Mouse (Mus musculus): ENCODE data around the gene Bco2. TPM values are rescaled to one million over a fixed set of nuclear protein-coding genes. Genes with fewer than 3 reads are reported as not detected.

Bco2 gene
- total RNA-seq, 1 experiment from 2014 or later = 4.8 TPM

DNA sequence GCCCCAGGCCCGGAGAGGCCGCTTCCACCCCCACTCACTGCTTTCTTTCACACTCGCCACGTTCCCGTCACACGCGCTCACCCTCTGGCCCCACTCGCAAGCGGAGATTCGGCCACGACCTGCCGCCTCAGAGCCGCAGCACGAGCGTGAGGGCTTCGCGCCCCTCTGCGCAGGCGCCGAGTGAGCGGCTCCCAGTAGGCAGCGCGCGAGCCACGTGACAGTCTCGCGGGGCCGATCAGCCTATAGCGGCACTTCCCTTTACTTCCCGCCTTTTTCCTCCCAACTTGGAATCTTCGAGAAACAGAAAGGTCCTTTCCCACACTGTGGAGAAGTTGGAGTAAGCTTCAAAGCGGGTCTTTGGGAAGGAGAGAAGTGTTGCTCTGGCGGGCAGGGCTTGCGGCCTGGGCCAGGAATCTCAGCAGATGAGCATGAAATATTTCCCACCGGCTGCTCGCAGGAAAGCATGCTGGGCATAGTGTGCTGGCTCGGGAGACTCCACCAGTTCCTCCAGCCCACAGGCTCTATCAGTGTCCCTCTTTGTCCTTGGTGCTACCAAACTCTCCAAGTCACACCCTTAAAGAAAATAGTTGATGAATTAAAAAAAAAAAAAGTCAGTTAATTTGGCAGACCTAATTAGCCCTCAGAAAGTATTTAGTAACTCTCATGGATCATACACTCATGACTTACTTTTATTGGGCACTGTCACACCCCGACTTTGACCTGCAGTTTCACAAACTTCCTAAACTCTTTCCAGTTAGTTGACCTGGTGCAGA lies 6.3 kb upstream of the Bco2 start, which contains the start of gene Tex12:
Gene Tex12 (minus strand): TSS at position 181 of the 773 bp plus-strand sequence.
- no peak for DNase-seq

DNA sequence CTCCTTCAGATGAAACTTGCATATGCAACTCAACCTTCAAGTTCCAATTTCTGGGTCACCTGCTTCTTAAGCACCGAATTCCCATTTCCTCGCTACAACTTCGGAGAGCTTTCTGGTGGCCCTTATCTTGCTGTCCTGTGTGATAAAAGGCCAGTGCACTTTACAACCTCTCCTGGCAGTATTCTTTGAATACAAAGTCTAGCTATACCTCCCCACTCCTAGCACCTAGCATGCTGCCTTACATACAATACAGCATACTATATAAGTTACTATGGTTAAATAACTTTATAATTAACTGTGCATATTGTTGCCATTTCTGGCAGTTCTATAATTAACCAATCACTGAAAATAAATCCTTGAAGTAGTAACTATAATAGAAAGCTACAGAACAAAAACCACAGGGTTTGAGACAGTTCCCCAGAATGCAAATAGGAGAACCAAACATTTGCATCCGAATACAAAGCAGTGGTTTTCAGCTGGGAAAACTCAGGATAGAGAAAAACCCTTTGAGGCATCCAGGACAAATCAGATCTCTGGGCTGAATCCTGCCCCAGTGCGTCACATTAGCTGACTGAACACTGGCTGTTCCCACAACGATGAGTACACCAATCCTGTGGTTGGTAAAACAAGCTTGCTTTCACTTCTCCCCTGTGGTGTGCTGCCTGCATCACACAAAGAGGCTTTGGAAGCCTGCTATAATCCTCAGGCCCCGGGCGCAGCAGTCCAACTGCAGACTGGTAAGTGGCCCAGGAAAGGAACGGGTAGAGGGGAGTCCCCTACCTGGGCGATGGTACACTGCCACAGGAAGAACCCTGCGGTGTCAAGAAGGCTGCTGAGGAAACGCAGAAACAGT lies 514 bp downstream of the Bco2 start, which contains the start of gene Il18:
Gene Il18 (plus strand): TSS at position 587 of the 853 bp plus-strand sequence.
- DNase-seq = no peak

DNA sequence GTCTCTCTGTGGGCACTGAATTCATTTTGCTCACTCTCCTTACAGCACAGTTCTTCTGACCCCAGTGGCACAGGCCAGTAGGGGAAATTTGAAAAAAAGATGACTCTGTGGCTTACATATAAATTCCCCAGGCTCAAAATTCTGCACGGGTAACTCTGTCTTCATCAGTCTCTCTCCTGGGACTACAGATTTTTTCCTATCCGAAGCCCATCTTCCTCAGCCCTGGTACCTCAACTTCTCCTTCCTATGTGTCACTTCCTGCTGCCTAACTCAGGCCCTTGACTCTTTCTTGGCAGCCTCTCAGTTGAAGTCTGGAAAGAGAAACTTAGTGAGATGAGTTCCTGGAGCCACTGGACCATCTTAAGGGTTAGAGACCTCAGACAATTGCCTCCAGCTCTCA lies 1.4 kb downstream of the Bco2 start:
- DNase-seq = no peak

DNA sequence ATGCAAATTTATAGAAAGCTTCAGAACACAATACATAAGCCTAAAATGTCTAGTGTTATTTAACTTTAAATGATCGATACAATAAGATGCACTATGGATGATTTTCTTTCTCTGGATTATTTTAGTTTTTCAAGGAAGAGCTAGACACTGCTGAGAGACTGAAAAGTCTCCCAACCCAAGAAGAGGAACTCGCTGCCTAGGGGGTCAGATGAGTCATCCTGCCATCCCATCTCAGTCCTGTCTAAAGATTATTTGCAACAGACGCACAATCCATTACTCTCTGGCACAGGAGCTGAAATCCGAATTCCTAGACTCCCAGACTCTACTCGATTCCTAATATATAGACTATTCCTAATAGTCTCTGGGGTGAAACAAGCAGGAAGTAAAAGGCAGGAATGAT lies 2.8 kb downstream of the Bco2 start:
- DNase-seq = no peak

DNA sequence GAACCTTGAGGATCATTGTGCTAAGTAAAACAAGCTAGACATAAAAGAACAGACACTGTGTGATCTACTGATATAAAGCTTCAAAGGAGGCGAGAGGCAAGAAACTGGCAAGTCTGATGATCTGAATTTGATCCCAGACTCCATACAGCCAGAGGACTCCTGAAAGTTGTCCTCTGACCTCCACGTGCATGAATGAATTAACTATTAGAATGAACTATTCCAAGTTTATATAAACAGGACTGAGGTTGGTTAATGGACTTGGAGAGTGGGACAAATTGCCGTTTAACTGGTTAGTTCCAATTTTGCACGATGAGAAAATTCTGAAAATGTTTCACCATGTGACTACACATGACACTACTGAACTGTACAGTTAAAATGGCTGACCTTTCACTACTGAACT lies 6.0 kb downstream of the Bco2 start:
- no peak for DNase-seq

DNA sequence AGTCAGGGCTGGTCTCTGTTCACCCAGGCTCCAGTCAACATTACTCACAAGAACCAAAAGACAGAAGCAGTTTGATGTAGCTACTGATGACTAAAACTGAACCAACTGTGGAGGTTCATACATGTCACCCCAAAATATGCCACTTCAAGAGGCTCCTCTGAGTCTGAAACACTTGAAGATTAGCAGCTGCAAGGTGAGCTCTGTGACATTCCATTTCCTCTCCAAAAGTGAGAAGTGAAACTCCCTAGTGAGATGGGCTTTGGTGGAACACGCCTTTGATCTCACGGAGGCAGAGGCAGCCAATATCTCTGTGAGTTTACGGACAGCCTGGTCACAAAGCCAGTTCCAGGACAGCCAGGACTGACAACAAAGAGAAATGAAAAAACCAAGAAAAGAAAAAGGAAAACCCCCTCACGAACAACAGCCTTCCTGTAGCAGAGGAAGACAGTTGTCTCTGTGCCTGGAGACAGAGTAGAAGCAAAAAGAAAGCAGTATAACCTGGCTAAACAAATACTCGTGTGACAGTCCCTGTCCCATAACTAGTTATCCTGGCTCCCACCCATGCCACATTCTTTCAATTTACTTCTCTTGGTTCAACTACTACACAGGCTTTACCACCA lies 7.0 kb downstream of the Bco2 start:
- DNase-seq = no peak

DNA sequence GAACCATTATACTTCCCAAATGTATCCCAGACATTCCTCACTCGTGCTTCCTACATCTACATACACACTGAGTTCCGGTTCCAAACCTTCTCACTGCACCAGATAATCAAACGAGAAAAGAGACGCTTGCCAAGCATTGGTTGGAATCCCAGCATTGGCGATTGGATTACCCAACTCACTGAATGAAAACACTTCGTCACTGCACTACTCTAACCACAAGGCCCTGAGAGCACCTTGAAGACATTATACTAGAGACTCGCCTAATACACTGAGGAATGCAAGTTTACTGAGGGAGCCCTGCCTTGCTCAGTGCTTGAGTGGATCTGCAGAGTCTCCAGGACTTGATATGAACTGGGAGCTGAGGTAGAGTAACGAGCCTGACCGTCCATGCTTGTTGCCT lies 12.6 kb downstream of the Bco2 start:
- no peak for DNase-seq

DNA sequence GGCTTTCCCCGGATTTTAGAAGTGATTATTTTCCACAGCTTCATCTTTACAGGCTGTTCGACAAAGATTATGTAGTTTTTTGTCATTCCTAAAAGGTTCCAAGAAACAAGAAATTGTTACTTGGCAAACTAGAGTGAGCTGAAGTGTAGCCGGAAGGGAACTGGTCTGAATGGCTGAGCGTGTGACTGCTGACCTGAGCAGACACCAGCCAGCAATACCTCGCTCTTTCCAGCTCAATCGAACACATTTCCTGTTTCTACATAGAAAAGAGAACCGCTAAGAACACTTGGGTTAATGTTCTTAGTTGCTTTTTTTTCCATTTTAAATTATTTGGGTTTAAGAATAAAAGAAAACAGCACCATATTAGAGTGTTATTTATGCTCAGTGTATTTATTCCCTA lies 14.8 kb downstream of the Bco2 start:
- no peak for DNase-seq

DNA sequence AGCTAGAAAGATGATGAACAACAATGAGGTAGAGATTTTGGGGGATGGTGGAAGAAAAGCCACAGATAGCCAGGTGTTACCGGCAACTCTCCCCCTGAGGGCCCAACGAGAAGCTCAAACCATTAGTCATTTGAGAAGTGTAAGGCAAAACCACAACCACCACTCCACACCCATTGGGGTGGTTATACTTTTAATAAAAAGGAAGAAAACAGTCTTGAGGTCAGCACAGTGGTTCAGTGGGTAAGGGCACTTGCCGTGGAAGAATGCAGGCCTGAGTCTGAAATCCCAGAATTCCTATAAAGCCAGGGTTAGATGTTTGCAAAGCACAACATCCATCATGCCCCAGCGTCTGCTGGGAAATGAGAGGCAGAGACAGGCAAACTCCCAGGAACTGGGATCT lies 17.7 kb downstream of the Bco2 start:
- DNase-seq = no peak

DNA sequence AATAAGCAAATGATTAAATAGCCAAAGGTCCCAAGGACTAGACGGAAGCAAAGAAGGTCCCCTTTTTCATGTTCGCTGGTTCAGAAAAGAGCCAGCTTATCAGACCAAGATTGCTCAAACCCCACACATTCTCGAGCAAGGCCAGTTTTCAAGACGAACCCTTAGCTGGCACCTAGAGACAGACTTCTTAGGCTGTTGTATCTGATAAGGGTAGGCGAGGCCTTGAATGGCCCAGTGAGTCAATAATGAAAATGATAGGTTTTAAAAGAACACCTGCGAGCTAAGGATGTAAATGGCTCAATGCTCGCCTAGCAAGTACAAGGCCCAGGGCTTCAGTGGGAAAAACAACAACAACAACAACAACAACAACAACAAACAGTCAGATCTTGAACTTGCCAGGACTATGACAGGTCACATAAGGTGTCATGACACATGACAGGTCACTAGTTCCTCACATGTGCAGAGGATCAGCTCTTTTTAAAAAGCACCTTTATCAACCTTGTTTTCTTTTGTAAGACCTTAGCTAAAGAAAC lies 18.3 kb downstream of the Bco2 start:
- DNase-seq = no peak

DNA sequence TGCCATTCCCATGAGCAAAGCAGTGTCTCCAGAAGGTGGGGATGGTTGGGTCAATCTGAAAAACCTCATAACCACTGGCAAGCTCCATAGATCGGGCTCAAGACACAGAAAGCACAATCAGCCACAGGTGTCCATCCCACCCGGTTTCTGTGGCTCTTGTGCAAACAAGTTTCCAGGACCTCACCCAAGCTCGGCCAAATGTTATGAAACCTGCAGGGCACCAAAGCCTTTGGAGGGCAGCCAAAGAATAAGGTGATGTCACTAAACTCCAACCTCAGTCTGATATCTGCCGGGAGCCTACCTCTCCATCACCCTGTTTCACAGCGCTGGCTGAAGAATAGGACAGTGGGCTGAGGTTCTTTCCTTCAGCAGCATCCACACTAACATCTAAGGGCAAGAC lies 19.1 kb downstream of the Bco2 start:
- DNase-seq = no peak

DNA sequence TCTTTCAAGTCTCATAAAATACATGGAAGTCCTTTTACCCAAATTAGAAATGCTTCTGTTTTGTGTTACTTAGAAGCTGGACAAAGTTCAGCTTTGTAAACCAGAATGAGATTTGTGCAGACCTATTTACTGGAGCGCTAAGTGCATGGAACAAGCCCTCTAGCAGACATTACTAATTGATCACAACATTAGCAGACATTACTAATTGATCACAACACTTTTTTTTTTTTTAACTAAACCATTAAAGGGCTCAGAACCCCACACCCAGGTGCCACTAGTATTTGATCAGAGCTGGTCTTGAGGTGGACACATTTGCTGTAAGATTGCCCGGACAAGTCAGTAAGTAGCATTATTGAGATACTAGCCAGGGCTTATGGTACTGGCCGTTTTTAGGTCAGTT lies 21.2 kb downstream of the Bco2 start:
- no peak for DNase-seq

DNA sequence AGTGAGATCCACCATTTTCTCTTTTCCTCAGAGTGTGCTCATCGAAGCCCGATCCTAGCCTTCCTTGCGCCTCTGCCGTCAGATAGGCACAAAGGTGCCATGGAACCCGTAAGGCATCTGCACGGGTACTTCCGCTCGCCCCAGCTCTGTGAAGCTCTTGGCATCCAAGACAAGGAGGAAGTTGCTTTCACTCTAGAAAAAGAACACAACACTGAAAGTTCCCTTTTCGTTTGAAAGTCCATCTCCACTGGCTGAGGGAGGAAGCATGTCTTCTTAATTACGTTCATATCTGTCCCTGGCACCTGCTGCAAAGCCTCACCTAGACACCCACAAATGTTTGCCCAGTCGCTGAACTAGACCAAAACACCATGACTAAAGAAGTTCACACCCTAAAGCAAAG lies 21.7 kb downstream of the Bco2 start:
- no peak for DNase-seq

DNA sequence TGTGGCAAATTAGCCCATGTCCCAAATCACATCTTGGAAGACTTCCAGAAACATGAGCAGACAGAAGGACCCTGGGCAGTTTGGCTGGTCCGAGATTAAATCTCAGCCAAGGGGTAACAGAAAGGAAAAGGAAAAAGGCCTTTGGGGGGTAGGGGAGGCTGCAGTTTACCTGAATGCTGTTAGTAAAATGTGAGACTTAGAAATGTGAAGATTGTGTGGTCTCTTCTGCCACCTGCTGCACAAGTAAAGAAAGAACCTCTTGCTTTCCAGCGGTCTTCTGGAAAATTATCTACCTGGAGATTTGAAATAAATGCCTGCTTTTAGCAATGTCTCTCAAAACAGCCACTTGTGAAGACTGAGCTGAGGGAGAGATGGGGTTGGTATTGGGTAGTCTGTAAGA lies 24.1 kb downstream of the Bco2 start:
- no peak for DNase-seq

DNA sequence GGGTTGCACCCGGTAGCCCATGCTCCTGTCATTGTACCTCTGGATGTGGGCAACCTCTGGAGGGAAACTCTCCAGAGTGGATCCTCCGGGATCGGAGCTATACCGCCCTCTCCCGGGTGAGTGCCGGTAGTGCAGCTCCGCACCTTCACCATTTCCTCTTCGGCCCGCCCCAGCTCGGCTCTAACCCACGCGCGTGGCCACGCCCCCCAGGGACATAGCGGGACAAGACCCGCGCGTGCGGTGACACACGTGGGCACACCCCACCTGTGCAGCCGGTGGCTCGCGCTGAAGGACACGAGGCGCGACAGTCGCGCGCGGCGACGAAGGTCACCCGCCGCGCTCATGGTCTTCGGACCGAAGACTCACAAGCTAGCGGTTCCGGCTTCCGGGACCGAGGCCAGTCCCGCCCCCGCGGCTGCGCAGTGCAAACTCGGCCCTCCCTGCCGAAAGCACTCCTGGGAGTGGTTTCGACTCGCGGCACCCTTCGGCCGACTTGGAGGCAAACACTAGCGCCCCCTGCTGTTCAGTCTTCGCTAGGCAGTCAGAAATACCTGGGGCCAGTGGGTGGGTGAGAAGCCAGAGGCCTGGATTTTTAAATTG lies 26.6 kb downstream of the Bco2 start, which contains the start of gene Pts:
Gene Pts (minus strand): TSS at position 432 of the 600 bp plus-strand sequence.
- peak; percentile 98 for DNase-seq

DNA sequence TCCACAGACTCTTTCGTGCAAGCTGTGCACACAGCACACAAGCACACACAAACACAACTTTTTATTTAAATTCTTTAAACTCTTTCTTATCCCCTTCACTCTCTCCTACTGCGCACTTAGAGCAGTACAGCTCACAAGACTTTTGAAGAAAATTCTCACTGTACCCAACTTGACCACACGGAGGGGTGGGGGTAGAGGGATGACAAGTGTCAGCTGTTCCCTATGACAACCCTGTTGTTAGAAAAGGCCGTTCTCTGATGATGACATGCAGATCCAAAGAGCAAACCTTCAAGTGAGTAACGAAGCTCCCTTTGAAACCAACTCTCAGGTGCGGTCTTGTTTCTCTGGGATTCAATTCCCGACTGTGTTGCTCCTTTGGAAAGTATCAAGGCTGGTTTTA lies 27.1 kb downstream of the Bco2 start:
- DNase-seq = no peak

DNA sequence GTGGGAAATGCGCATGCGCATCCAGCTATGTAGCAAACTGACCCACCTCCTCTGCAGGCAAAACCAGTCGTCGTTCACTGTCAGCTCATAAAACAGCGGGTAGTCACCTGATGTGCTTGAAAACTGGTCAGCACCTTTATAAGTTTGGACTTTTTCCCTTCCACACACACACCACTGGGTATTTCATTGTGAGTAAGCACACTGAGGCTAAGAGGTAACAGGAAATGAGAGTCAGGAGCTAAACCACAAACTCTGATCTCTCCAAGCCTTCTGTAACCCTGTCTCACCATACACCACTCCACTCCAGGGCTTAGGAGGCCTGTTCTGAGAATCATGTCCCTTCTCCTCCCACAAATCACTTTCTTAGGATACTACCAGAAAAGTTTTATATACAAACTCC lies 29.4 kb downstream of the Bco2 start:
- no peak for DNase-seq

DNA sequence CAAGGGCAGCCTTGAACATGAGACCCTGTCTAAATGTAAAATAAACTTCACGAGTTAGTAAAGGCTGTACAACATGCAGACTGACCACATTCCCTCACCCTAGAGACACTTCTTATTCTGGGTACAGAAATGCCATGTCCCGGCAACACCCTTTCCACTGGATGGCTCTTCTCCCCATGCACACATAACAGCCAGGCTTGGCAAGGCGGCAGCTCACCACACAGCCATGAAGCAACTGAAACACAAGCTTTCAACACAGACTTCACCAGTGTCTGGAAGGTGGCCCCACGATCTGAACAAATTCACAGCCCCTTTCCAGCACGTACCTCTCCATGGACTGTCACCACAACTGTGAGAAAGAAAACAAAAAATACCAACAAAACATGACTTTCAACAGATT lies 30.0 kb downstream of the Bco2 start:
- no peak for DNase-seq

DNA sequence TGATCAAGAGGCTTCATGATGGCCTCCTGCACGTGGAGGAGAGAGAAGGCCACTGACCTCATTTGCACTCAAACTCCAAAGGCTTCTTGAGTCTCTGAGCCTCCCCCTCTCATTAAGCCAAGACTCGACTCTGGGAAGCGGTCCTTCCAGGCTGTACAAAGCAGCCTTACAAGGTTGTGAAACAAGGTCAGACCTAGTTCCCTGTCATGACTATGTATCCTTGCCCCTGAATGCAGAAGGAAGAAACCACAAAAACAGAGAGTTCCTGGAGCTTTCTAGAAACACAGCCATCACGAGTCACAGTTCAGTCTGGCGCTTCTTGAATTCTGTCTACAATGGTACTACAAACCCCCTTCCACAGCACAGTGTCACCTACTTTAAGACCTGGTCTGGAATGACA lies 32.4 kb downstream of the Bco2 start:
- DNase-seq = no peak

DNA sequence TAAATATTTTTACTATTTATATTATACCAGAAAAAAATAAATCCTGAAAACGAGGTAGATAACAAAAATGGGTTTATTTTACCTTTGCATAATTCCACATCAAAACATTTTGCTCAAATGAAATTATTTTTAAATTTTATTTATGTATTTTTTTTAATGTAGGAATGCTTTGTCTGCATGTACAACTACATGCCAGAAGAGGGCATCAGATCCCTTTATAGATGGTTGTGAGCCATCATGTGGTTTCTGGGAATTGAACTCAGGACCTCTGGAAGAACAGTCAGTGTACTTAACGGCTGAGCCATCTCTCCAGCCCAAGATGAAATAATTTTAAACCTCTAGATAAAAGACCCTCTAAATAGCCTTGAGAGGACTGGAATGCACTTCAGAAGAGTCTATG lies 33.4 kb downstream of the Bco2 start:
- no peak for DNase-seq

DNA sequence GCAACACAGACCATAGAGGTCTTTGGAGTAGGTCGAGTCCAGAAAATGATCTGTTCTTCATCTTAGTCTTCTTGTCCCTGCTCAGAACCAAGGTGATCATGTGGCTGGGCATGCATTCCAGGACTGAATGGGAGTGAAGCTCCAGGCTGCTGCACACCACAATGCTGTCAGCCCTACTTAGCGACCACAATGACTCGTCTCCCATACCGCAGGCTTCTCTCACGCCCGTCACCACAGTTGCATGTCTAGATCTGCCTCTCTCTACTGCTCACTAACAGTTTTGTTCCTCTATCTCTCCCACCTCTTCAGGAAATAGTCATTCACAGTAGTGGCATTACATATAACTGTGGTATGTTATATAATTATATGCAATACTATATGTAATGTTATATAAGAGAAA lies 34.2 kb downstream of the Bco2 start:
- DNase-seq = no peak

DNA sequence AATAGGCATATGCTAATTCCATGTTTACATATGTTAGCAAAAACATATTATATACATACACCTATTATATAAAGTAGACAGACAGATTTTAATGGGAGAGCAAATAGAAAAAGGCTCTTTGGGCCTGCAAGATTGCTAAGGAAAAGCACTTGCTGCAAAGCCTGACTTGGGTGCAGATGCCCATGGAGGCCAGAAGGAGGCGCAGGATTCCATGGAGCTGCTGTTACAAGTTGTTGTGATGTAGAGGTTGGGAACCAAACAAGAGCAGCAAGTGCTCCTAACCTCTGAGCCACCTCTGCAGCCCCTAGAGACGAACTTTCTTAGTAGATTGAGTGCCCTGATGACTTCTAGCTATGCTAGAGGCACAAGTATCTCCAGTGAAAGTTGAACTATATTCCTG lies 36.2 kb downstream of the Bco2 start:
- DNase-seq = no peak
